Mouse (Mus musculus): ENCODE measurements at regions not wholly inside any gene's neighbourhood (a gene's known extent, or its start where the extent isn't known, plus 50 kb on each side); places are given as distances from the start of the nearest gene placed in this dataset.

- Histone ChIP-seq H3K27ac (no peak overlapping the region), H3K4me3 (no peak overlapping the region), H3K9me3 (replicated peaks) (no peaks in the 10 kb centered on the region), H3K27me3 (ENCODE audit: low read depth, poor library complexity, severe bottlenecking) (no peaks in the 10 kb centered on the region), H3K36me3 (no peaks in the 10 kb centered on the region), H3K4me1 (peaks cover 8% of the 10 kb centered on the region)
- 82% methylated on average over 4 of the region's 4 CpGs for WGBS
- no peak for DNase-seq (ENCODE audit: low spot score)
These were observed 143.1 kb downstream of the Hlx start for GRCm38 (mm10) chr1:184589277-184589676.

DNA sequence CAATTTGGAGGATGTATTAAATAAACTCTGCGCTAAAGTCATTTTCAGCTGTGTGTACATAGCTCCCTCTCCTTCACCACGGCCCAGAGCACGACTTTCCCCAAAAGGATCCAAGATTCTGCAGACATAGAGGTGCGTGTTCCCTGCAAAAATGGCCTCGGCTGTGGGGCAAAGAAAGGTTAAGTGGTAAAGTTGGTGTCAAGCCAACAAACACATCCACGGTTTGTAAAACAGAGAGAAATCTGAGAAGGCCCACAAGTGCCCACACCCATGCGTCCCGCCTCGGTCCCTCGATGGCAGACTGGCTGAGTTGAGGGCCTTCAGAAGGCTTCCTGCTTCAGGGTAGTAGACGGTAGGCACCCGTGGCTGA is 147.9 kb downstream of the Hlx start:
- Histone ChIP-seq H3K27me3 (ENCODE audit: low read depth, poor library complexity, severe bottlenecking) (no peaks in the 10 kb centered on the region), H3K27ac (no peak overlapping the region), H3K4me3 (no peak overlapping the region), H3K36me3 (no peaks in the 10 kb centered on the region), H3K4me1 (peaks cover 6% of the 10 kb centered on the region; the same call in 1 of the 2 replicates), H3K9me3 (replicated peaks) (no peaks in the 10 kb centered on the region)
- DNase-seq (ENCODE audit: low spot score): no peak
- 89% methylated on average over 12 of the region's 12 CpGs for WGBS

DNA sequence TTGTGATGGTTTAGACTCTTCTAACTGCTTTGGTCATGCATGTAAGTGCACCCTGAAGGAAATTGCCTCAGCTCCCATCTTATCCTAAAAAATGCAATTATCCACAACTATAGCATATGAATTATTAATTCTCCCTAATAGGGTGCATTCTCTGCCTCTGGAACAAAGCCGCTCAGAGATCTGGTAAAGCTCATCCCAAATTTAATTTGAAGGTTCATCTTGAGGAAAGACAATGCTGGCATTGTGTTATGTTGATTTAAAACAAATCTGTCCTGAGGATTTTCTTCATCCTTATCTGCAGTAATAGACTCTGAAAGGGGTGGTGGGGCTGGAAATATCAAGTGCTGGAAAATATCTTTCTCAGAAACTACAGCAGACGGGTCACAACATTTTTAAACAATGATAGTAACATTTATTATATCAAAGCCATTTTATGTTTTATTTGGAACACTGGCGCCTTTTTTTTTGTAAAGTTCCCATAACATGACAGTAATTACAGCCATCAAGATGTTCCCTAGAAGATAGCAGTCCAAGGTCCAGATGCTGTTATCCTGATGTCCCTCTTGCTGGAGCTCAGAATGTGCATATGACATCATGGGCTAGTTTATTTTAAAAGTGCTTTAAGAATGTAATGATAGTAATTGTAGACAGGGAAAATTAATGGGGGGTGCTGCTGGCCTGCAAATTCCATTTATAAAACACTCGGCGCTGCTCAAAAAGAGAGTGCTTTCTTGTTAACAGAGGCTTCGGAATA is 148.5 kb downstream of the Hlx start:
- Histone ChIP-seq H3K9me3 (replicated peaks) (no peaks in the 10 kb centered on the region), H3K4me1 (peaks cover 6% of the 10 kb centered on the region; the same call in 1 of the 2 replicates), H3K36me3 (no peaks in the 10 kb centered on the region), H3K4me3 (no peak overlapping the region), H3K27ac (no peak overlapping the region), H3K27me3 (ENCODE audit: low read depth, poor library complexity, severe bottlenecking) (no peaks in the 10 kb centered on the region)
- 86% methylated on average over 6 of the region's 6 CpGs for WGBS
- DNase-seq (ENCODE audit: low spot score): no peak

GRCm38 (mm10) chr1:184579475-184579874 is 152.9 kb downstream of the Hlx start:
- Histone ChIP-seq H3K36me3 (no peaks in the 10 kb centered on the region), H3K9me3 (replicated peaks) (no peaks in the 10 kb centered on the region), H3K4me3 (no peak overlapping the region), H3K27ac (no peak overlapping the region), H3K4me1 (peaks cover 6% of the 10 kb centered on the region; the same call in 1 of the 2 replicates), H3K27me3 (ENCODE audit: low read depth, poor library complexity, severe bottlenecking) (no peaks in the 10 kb centered on the region)
- no peak for DNase-seq (ENCODE audit: low spot score)
- 90% methylated on average over 3 of the region's 3 CpGs for WGBS

DNA sequence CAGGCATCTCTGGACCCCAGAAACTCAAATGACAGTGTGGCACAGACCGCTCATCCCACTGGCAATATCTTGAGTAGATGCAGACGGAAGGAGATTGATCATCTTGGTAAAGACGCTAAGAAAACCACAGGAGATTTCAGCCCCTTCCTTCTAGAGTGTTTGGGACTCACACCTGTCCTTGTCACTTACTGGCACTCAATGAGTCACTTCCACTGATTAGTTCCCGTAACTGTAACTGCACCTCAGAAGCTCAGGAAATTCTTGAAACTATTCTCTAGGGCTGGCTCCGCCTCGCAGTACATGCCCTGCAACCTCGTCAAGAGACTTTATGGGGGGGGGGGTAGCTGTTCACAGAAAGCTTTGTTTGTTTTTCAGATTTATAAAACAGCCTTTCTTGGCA is 155.9 kb downstream of the Hlx start:
- DNase-seq (ENCODE audit: low spot score): no peak
- Histone ChIP-seq H3K27me3 (ENCODE audit: low read depth, poor library complexity, severe bottlenecking) (no peaks in the 10 kb centered on the region), H3K4me3 (no peak overlapping the region), H3K27ac (no peak overlapping the region), H3K36me3 (no peaks in the 10 kb centered on the region), H3K4me1 (peaks cover 2% of the 10 kb centered on the region; the same call in 1 of the 2 replicates), H3K9me3 (replicated peaks) (no peaks in the 10 kb centered on the region)
- WGBS: 78% methylated on average over 7 of the region's 7 CpGs

- Histone ChIP-seq H3K27ac (no peak overlapping the region), H3K4me1 (no peaks in the 10 kb centered on the region), H3K4me3 (no peak overlapping the region), H3K27me3 (ENCODE audit: low read depth, poor library complexity, severe bottlenecking) (no peaks in the 10 kb centered on the region), H3K9me3 (replicated peaks) (no peaks in the 10 kb centered on the region), H3K36me3 (no peaks in the 10 kb centered on the region)
- WGBS: 80% methylated on average over 7 of the region's 7 CpGs
- DNase-seq (ENCODE audit: low spot score): no peak
These were observed 159.1 kb downstream of the Hlx start for GRCm38 (mm10) chr1:184573325-184573724.

- Histone ChIP-seq H3K4me3 (no peak overlapping the region), H3K27me3 (ENCODE audit: low read depth, poor library complexity, severe bottlenecking) (no peaks in the 10 kb centered on the region), H3K36me3 (no peaks in the 10 kb centered on the region), H3K4me1 (no peaks in the 10 kb centered on the region), H3K9me3 (replicated peaks) (no peaks in the 10 kb centered on the region), H3K27ac (no peak overlapping the region)
- no peak for DNase-seq (ENCODE audit: low spot score)
- WGBS: 87% methylated on average over 5 of the region's 5 CpGs
These were observed 161.7 kb downstream of the Hlx start for GRCm38 (mm10) chr1:184570681-184571080.

DNA sequence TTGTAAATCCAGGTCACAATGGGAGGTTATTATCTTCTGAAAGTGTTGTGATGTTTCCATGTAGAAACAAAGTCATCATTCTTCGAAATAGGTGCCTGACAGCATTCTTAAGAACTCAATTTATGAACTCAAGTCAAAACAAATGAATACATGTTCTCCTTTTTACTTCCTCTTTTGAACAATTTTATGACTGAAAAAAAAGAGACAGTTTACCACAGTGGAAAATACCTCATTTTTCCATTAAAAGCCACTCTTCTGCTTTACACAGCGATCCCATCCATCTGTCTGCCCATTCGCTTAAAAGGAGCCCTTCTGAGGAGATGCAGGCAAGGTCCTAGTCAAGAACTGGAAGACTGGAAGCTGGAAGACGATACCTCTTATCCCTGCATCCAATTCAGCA is 169.5 kb downstream of the Hlx start:
- 90% methylated on average over 4 of the region's 4 CpGs for WGBS
- no peaks in the 10 kb centered on the region for H3K9me3 ChIP-seq (replicated peaks)
- no peaks in the 10 kb centered on the region for H3K4me1 ChIP-seq
- H3K4me3 ChIP-seq: no peak overlapping the region
- H3K27ac ChIP-seq: no peak overlapping the region
- no peaks in the 10 kb centered on the region for H3K36me3 ChIP-seq
- H3K27me3 ChIP-seq (ENCODE audit: low read depth, poor library complexity, severe bottlenecking): 0 out of 2 replicates have a peak, but pooled peaks cover 3% of the 10 kb centered on the region
- no peak for DNase-seq (ENCODE audit: low spot score)

GRCm38 (mm10) chr1:184562239-184562638 is 170.2 kb downstream of the Hlx start:
- Histone ChIP-seq H3K4me1 (no peaks in the 10 kb centered on the region), H3K4me3 (no peak overlapping the region), H3K27me3 (ENCODE audit: low read depth, poor library complexity, severe bottlenecking) (0 out of 2 replicates have a peak, but pooled peaks cover 3% of the 10 kb centered on the region), H3K36me3 (no peaks in the 10 kb centered on the region), H3K9me3 (replicated peaks) (no peaks in the 10 kb centered on the region), H3K27ac (no peak overlapping the region)
- DNase-seq (ENCODE audit: low spot score): no peak
- 95% methylated on average over 5 of the region's 5 CpGs for WGBS

- WGBS: 67% methylated on average over 7 of the region's 7 CpGs
These were observed 172.9 kb downstream of the Hlx start for GRCm38 (mm10) chr1:184559543-184559942.

DNA sequence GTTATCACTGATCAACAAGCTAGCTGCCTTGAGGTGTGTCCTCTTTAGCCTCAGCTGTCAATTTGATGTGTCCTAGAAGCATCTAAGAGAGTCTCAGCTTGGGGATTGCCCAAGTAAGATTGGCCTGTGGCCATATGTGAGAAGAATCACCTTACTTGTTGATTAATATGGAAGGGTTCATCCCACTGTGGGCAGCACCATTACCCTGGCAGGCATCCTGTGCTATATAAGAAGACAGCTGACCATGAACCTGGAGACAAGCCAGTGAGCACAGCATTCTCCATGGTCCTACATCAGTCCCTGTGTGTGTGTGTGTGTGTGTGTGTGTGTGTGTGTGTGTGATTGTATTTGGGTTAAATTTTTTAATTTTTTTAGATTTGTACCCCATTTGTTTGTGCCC is 178.6 kb downstream of the Hlx start:
- no peak for DNase-seq (ENCODE audit: low spot score)
- Histone ChIP-seq H3K27ac (no peak overlapping the region), H3K9me3 (replicated peaks) (no peaks in the 10 kb centered on the region), H3K36me3 (no peaks in the 10 kb centered on the region), H3K4me3 (no peak overlapping the region), H3K27me3 (ENCODE audit: low read depth, poor library complexity, severe bottlenecking) (no peaks in the 10 kb centered on the region), H3K4me1 (no peaks in the 10 kb centered on the region)

More at GRCm38 (mm10) chr1:184559543-184559942, 172.9 kb downstream of the Hlx start:
- no peak overlapping the region for H3K4me3 ChIP-seq
- H3K36me3 ChIP-seq: no peaks in the 10 kb centered on the region
- H3K27me3 ChIP-seq (ENCODE audit: low read depth, poor library complexity, severe bottlenecking): no peaks in the 10 kb centered on the region
- H3K9me3 ChIP-seq (replicated peaks): no peaks in the 10 kb centered on the region
- no peaks in the 10 kb centered on the region for H3K4me1 ChIP-seq
- no peak for DNase-seq (ENCODE audit: low spot score)
- H3K27ac ChIP-seq: no peak overlapping the region

GRCm38 (mm10) chr1:184550491-184550890 is 181.9 kb downstream of the Hlx start:
- Histone ChIP-seq H3K4me3 (no peak overlapping the region), H3K9me3 (replicated peaks) (no peaks in the 10 kb centered on the region), H3K27ac (no peak overlapping the region), H3K4me1 (no peaks in the 10 kb centered on the region), H3K27me3 (ENCODE audit: low read depth, poor library complexity, severe bottlenecking) (no peaks in the 10 kb centered on the region), H3K36me3 (no peaks in the 10 kb centered on the region)
- DNase-seq (ENCODE audit: low spot score): no peak
- 94% methylated on average over 2 of the region's 2 CpGs for WGBS

DNA sequence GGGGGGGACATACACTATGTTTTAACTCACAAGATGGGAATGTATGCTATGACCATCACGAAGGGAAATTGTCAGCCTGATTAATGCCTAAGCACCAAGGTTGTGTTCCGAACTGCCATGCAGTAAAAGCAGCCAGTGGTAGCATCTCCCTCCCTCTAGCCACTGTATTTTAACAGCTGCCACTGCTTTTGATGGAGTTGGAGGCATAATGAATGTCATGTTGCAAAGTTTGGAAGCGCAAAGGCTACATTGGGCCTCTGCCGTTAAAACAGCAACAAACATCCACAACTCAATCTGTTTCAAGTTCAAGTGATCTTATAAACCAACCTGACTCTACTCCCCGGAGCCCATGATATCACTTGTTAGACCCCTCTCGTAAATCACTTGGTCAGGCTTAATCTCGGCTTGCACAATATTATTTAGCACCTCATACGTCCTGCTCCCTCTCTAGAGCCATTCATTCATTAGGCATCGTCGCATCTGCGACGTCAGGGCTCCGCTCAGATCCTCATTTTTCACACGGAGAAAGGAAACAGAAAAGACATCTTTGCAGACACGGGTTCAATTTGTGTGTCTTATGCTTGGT is 184.7 kb downstream of the Hlx start:
- no peak for DNase-seq (ENCODE audit: low spot score)
- Histone ChIP-seq H3K27me3 (ENCODE audit: low read depth, poor library complexity, severe bottlenecking) (no peaks in the 10 kb centered on the region), H3K4me3 (no peak overlapping the region), H3K4me1 (no peaks in the 10 kb centered on the region), H3K9me3 (replicated peaks) (no peaks in the 10 kb centered on the region), H3K36me3 (no peaks in the 10 kb centered on the region), H3K27ac (no peak overlapping the region)
- WGBS: 54% methylated on average over 15 of the region's 15 CpGs

Measured in limb, embryonic 10.5 days (tissue).